Mouse (Mus musculus) cerebellum, adult 2 months (tissue): ENCODE results near the gene Nsrp1. TPM values are rescaled to one million over a fixed set of nuclear protein-coding genes. Genes with fewer than 3 reads are reported as not detected.
A peak's percentile ranks its signal among the peaks of the same experiment; 100 is the strongest.

Experiments used
- DNase-seq, 2 experiments: peaks; one replicate each; pipeline ENCODE4 v3.0.0; 2021
- H3K27ac ChIP-seq: fragments of 200-500 bp; 2 replicates; pipeline ENCODE4 v1.5.1; 2012; ENCODE audit warnings: low read length, control low read depth, inconsistent platforms; ENCODE audit not compliant: insufficient read depth
- H3K27me3 ChIP-seq: fragments of 200-500 bp; 2 replicates; pipeline ENCODE4 v1.6.1; 2012; ENCODE audit warnings: inconsistent platforms, mild to moderate bottlenecking, low read length, moderate library complexity; ENCODE audit not compliant: control insufficient read depth, insufficient read depth
- H3K4me1 ChIP-seq: fragments of 200-500 bp; 2 replicates; pipeline ENCODE4 v1.6.1; 2011; ENCODE audit warnings: low read length; ENCODE audit not compliant: control insufficient read depth, insufficient read depth
- H3K4me3 ChIP-seq: fragments of 200-500 bp; replicated peaks from 2 replicates; pipeline ENCODE3; 2011; ENCODE audit warnings: mild to moderate bottlenecking, low read depth, low read length, control low read depth; ENCODE audit not compliant: insufficient read depth
- CTCF ChIP-seq: fragments of 200-500 bp; IDR thresholded peaks from 2 replicates; pipeline ENCODE4 v1.5.1; 2011; ENCODE audit warnings: low read depth, mild to moderate bottlenecking, control low read depth, low read length, moderate library complexity, borderline replicate concordance; ENCODE audit not compliant: insufficient read depth
- POLR2A ChIP-seq: fragments of 200-500 bp; IDR thresholded peaks from 2 replicates; pipeline ENCODE4 v1.6.1; 2011; ENCODE audit warnings: low read length, control low read depth, borderline replicate concordance; ENCODE audit not compliant: insufficient read depth
- WGBS: fragments of 180-500 bp; shearing (Covaris S2); methylation state at CpG from one replicate; pipeline ENCODE4 v1.1.7; 2018; 5-methylcytosine and 5-hydroxymethylcytosine counted together
- polyA plus RNA-seq: library from polyadenylated mRNA; depleted of rRNA; stranded (reverse); fragments of >200 nt; gene quantifications from 2 replicates; pipeline ENCODE4 v1.2.3, GENCODE M21; 2012

Gene Nsrp1
- polyA plus RNA-seq, 1 experiment, result 11.8 TPM

DNA sequence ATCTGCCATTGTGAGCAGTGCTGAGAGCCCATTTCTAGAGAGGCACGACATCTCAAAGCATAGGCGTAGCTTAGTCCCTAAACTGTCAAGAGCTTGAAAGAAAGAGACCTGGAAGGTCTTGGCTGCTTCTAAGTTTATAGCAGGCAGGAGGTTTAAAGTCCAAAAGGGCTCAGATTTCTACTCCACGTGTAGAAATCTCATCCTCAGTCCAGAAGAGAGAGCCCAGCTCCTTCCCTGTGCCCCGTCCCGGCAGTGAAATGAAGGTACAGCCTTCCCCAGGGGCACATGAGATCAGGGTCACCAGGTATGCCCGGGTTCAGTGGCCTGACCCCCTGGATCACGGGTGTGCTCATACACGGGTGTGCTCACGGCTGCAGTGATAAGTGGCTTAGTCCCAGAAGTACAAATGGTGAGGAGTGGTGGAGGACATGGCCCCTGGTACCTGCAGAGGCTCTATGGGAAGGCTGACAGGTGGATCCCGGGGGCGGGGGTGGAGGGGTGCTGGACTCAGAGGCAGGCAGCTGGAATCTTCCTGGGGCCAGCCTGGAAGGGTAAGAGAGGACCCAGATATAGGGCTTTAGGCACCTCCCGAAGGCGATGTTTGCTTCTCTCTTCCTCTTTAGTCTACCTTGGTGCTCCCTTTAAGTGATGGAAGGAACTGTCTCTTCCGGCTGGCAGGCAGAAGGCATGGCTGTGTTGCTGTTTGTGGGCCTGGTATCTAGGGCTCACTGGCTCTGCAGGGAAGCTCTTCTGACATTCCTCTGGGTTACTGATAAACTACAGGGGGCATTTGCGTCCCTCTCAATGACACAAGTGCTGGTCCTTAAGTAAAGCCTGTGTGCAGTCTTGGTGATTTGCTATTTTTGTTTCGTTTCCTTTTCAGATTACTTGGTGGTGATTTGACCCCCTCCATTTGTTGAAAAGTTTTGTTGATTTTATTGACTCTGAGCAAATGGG, 68.9 kb downstream of the Nsrp1 start:
- H3K4me1 ChIP-seq, result no peaks in the 10 kb centered on the region; the same call in 1 of the 2 replicates
- 83% methylated on average over 16 of the region's 16 CpGs for WGBS
- DNase-seq, result no peak
- H3K4me3 ChIP-seq, result no peak overlapping the region
- H3K27me3 ChIP-seq, result no peaks in the 10 kb centered on the region
- no peak for TF ChIP-seq CTCF
- H3K27ac ChIP-seq, result no peak overlapping the region

DNA sequence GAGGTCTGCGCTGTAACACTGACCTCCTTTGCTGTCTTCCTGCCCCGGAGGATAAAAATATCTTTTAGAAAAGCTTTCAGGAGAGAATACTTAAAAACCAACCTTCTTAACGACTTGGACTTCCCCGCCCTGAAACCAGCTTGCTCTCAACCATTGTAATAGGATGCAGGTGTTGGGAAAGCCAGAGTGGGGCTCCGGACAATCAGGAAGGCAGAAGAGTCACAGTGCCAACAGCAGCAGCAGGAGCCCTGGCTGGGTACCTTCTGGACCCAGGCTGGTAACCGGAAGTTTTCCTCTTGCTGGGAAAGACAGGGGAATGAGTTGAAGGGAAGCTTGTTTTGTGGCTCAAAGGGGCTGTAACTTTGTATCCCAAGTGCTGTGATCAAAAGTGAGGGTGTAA, 71.6 kb downstream of the Nsrp1 start:
- Histone ChIP-seq H3K27me3 (no peaks in the 10 kb centered on the region), H3K4me3 (no peak overlapping the region)

DNA sequence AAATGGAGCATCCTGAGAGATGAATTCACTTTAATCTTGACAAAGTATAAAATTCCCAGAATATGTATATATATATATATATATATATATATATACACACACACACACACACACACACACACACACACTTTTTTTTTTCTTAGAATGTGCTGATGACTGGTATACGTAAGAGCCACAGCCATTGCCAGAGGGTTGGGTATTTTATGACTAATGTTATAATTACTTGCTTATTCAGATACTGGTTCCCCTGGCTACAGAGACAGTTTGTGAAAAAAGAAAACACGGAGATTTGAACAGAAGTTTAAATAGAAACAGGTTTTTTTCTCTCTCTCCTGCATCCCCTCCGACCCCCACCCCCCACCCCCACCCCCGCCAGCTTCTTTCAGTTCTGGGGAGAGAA, 72.4 kb downstream of the Nsrp1 start:
- Histone ChIP-seq H3K4me3 (no peak overlapping the region), H3K27ac (no peak overlapping the region), H3K4me1 (no peaks in the 10 kb centered on the region; the same call in 1 of the 2 replicates), H3K27me3 (no peaks in the 10 kb centered on the region)
- DNase-seq, result no peak
- TF ChIP-seq POLR2A, result no peak
- no peak for TF ChIP-seq CTCF
- WGBS, result 56% methylated on average over 4 of the region's 4 CpGs

More for the DNA sequence above, 71.6 kb downstream of the Nsrp1 start:
- no peak for TF ChIP-seq CTCF
- TF ChIP-seq POLR2A, result no peak
- peak; percentile 18 to 36 for DNase-seq
- 15% methylated on average over 6 of the region's 6 CpGs for WGBS
- Histone ChIP-seq H3K4me1 (no peaks in the 10 kb centered on the region; the same call in 1 of the 2 replicates), H3K27ac (no peak overlapping the region)

DNA sequence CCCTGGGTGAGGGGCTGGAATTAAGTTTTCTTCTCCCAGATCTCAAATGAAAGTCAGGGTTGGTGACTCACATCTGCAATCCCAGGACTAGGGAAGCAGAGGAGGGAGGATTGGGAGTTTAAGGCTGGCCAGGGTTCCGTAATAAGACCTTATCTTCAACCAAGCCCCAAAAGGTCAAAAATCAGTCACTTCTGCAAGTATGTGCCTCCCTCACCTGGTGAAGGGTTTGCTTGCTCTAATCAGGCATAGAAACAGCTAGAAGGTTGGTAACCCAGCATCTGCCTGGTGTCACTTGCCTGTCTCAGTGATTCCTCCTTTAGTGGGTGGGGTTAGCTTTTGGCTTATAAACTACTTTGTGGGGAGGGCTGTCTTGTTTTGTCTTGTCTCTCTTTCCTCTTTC, 75.9 kb downstream of the Nsrp1 start:
- Histone ChIP-seq H3K27me3 (peaks cover 7% of the 10 kb centered on the region; the same call in 1 of the 2 replicates), H3K4me1 (no peaks in the 10 kb centered on the region; the same call in 1 of the 2 replicates), H3K4me3 (no peak overlapping the region), H3K27ac (no peak overlapping the region)
- 100% methylated on average over 1 of the region's 1 CpGs for WGBS
- DNase-seq, result no peak
- TF ChIP-seq CTCF (no peak), POLR2A (no peak)

DNA sequence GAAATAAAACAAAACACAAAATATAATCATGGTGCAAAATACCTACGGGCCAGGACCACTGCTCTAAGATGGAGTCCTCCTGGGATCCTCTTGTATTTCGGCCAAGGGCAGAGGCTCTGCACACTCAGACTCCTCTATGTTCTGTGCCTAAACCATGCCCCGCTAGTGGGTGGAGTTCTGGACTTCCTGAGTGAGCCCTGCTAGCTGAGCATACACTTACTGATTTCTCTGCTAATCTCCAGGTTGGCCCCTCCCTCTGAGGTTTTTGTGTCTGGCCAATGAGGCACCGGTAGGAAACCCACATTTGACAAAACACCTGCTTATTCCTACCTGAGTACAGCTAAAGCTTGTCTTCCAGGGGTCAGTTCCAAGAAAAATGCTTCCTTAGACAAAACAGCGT, 77.5 kb downstream of the Nsrp1 start:
- no peak for DNase-seq
- H3K27me3 ChIP-seq, result peaks cover 7% of the 10 kb centered on the region; the same call in 1 of the 2 replicates
- no peak overlapping the region for H3K4me3 ChIP-seq
- TF ChIP-seq POLR2A, result no peak
- TF ChIP-seq CTCF, result no peak
- WGBS, result 61% methylated on average over 5 of the region's 5 CpGs
- H3K4me1 ChIP-seq, result no peaks in the 10 kb centered on the region
- no peak overlapping the region for H3K27ac ChIP-seq

DNA sequence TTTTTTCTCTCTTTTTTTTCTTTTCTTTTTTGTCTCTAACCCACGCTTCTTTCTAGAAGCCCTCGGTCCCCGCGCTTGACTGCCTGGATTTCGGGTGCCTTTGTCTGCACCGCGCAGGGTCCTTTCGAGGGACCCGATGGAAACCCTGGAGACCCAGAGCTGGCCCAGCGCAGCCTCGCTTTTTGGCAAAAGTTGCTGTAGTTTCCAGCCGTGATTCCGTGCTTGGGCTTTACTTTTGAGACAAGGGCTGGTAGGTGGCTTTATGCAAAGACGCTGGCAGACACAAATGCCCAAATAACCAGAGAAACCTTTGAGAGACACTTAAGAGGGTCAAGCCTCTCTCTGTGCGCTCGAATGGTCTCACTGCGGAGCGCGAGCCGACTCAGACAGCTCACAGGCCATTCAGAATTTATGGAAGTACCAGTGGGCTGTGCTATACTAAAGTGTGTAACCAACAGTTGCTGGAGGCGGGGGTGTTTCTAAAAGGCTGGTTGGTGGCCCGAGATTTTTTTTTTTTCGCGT, 79.5 kb downstream of the Nsrp1 start:
- Histone ChIP-seq H3K4me3 (no peak overlapping the region), H3K4me1 (no peaks in the 10 kb centered on the region), H3K27me3 (peaks cover 7% of the 10 kb centered on the region; the same call in 1 of the 2 replicates), H3K27ac (no peak overlapping the region)
- TF ChIP-seq CTCF (no peak), POLR2A (no peak)
- DNase-seq, result peak in 1 of 2 experiments; percentile 12
- 8% methylated on average over 24 of the region's 24 CpGs for WGBS

DNA sequence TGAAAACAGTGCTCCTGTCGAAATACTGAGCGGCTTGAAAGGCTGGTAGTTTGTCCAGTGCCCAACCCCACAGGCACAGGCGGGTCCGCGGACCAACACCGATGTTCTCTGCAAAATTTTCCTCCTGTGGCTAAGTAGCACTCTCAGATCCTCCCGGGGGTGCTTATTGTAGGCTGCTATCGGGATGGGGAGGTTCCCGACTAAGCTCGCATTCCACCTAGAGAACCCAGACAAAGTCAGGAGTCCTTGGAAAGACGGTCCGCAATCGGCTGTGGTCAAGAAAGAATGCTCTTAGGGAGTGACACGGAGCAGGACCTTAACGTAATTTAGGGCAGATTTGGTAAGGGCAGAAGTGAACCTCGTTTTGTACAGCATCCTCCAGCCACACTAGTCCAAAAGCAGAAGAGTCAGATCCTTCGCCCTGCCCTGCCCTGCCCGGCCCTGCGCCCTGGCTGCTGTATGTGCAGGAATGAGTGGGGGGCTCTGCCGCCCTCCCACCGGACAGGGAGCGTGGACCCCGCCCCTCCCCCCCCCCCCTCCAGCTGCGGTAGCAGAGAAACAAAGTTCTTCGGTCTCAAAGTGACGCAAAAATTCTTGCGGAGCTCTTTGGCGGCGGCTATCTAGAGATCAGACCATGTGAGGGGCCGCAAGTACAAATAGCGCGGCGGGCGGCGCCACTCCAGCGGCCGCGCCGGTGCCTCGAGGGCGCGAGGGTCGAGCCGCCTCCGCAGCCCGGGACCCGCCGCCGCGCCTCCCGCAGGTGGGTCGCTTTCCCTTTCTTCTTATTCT, 80.1 kb downstream of the Nsrp1 start, which contains the start of gene Slc6a4:
TSS of gene Slc6a4 (plus strand) at position 688 of the 789 bp plus-strand sequence.
- TF ChIP-seq CTCF (no peak), POLR2A (no peak)
- H3K27ac ChIP-seq, result no peak within 1 kb of the TSS
- WGBS, result 1% methylated on average over 52 of the region's 52 CpGs
- H3K4me3 ChIP-seq, result peak within 1 kb of the TSS; percentile 60
- peaks cover 7% of the 10 kb centered on the region; the same call in 1 of the 2 replicates for H3K27me3 ChIP-seq
- DNase-seq, result peak in 1 of 2 experiments; percentile 18
- H3K4me1 ChIP-seq, result no peaks in the 10 kb centered on the region
